Mouse (Mus musculus) heart, adult 2 months (tissue): ENCODE measurements at regions not wholly inside any gene's neighbourhood (a gene's known extent, or its start where the extent isn't known, plus 50 kb on each side); places are given as distances from the start of the nearest gene placed in this dataset.

Experiments used
- DNase-seq, 2 experiments: peaks; one replicate each; pipeline ENCODE4 v3.0.0; 2021
- H3K27ac ChIP-seq: fragments of 200-600 bp; 2 replicates; pipeline ENCODE4 v1.8.1; 2022
- H3K27me3 ChIP-seq: fragments of 200-500 bp; 2 replicates; pipeline ENCODE4 v1.6.1; 2012; ENCODE audit warnings: mild to moderate bottlenecking, low read length, inconsistent platforms, mixed read lengths; ENCODE audit not compliant: control insufficient read depth, insufficient read depth
- H3K36me3 ChIP-seq: fragments of 200-500 bp; 2 replicates; pipeline ENCODE4 v1.6.1; 2012; ENCODE audit warnings: low read length, inconsistent platforms; ENCODE audit not compliant: control insufficient read depth, insufficient read depth
- H3K4me1 ChIP-seq: fragments of 200-500 bp; 2 replicates; pipeline ENCODE4 v1.6.1; 2011; ENCODE audit warnings: low read length; ENCODE audit not compliant: control insufficient read depth, insufficient read depth
- H3K4me3 ChIP-seq: fragments of 200-600 bp; 2 replicates; pipeline ENCODE4 v1.8.1; 2022
- H3K79me2 ChIP-seq: fragments of 200-500 bp; replicated peaks from 2 replicates; pipeline ENCODE4 v1.6.1; 2012; ENCODE audit warnings: mild to moderate bottlenecking, inconsistent platforms, low read length, moderate library complexity, mixed read lengths; ENCODE audit not compliant: control insufficient read depth, insufficient read depth
- H3K9ac ChIP-seq: fragments of 200-500 bp; 2 replicates; pipeline ENCODE4 v1.6.1; 2012; ENCODE audit warnings: low read depth, mild to moderate bottlenecking, control low read depth, inconsistent platforms, low read length, mixed read lengths
- CTCF ChIP-seq: fragments of 200-600 bp; IDR thresholded peaks from 2 replicates; pipeline ENCODE4 v1.8.1; 2022; ENCODE audit warnings: antibody characterized with exemption, mild to moderate bottlenecking, moderate library complexity
- EP300 ChIP-seq: fragments of 200-500 bp; IDR thresholded peaks from 2 replicates; pipeline ENCODE4 v1.6.1; 2011; ENCODE audit warnings: low read depth, low read length, control low read depth; ENCODE audit not compliant: insufficient read depth
- POLR2A ChIP-seq: fragments of 200-500 bp; IDR thresholded peaks from 2 replicates; pipeline ENCODE4 v1.6.1; 2011; ENCODE audit warnings: mild to moderate bottlenecking, low read depth, low read length, control low read depth; ENCODE audit not compliant: insufficient read depth
- WGBS: fragments of 180-500 bp; shearing (Covaris S2); methylation state at CpG from one replicate; pipeline ENCODE4 v1.1.7; 2018; 5-methylcytosine and 5-hydroxymethylcytosine counted together
- intact Hi-C: fragments of 180-260 bp; cut with DNase I; formaldehyde crosslinking; loops from one replicate; pipeline ENCODE4 v1.15.1; 2025

GRCm38 (mm10) chr9:49851522-49851921, 52.8 kb upstream of the Ncam1 start:
- intact Hi-C loops, result no loop called here

GRCm38 (mm10) chr9:49849442-49849841, 50.7 kb upstream of the Ncam1 start:
- H3K4me1 ChIP-seq, result no peaks in the 10 kb centered on the region
- WGBS, result 57% methylated on average over 2 of the region's 2 CpGs
- H3K4me3 ChIP-seq, result no peak overlapping the region
- no peaks in the 10 kb centered on the region for H3K27me3 ChIP-seq
- TF ChIP-seq EP300, result no peak
- TF ChIP-seq CTCF, result no peak
- no peak for TF ChIP-seq POLR2A
- DNase-seq, result no peak
- no peaks in the 10 kb centered on the region for H3K36me3 ChIP-seq
- intact Hi-C loops, result no loop called here
- no peak overlapping the region for H3K9ac ChIP-seq
- H3K27ac ChIP-seq, result no peak overlapping the region
- no peaks in the 10 kb centered on the region for H3K79me2 ChIP-seq

More at GRCm38 (mm10) chr9:49851522-49851921, 52.8 kb upstream of the Ncam1 start:
- no peaks in the 10 kb centered on the region for H3K36me3 ChIP-seq
- H3K4me1 ChIP-seq, result no peaks in the 10 kb centered on the region
- no peak overlapping the region for H3K4me3 ChIP-seq
- DNase-seq, result no peak
- TF ChIP-seq POLR2A, result no peak
- TF ChIP-seq EP300, result no peak
- no peak for TF ChIP-seq CTCF
- H3K79me2 ChIP-seq, result no peaks in the 10 kb centered on the region
- H3K9ac ChIP-seq, result no peak overlapping the region
- 87% methylated on average over 3 of the region's 3 CpGs for WGBS
- no peak overlapping the region for H3K27ac ChIP-seq
- H3K27me3 ChIP-seq, result no peaks in the 10 kb centered on the region

GRCm38 (mm10) chr9:49848943-49849342, 50.2 kb upstream of the Ncam1 start:
- 48% methylated on average over 6 of the region's 6 CpGs for WGBS

More at GRCm38 (mm10) chr9:49848943-49849342, 50.2 kb upstream of the Ncam1 start:
- Histone ChIP-seq H3K4me3 (no peak overlapping the region), H3K27ac (no peak overlapping the region), H3K36me3 (no peaks in the 10 kb centered on the region), H3K4me1 (no peaks in the 10 kb centered on the region), H3K9ac (no peak overlapping the region), H3K79me2 (no peaks in the 10 kb centered on the region), H3K27me3 (no peaks in the 10 kb centered on the region)
- intact Hi-C loops, result no loop called here
- no peak for DNase-seq
- no peak for TF ChIP-seq POLR2A
- no peak for TF ChIP-seq EP300
- TF ChIP-seq CTCF, result no peak
